Mouse (Mus musculus) cortical plate, adult 2 months (tissue): ENCODE results near the gene Smg1. TPM values are rescaled to one million over a fixed set of nuclear protein-coding genes. Genes with fewer than 3 reads are reported as not detected.

Source experiments
- H3K27ac ChIP-seq: fragments of 200-500 bp; 2 replicates; pipeline ENCODE4 v1.5.1; 2012; ENCODE audit warnings: low read length, control low read depth, inconsistent platforms; ENCODE audit not compliant: insufficient read depth
- H3K4me1 ChIP-seq: fragments of 200-500 bp; 2 replicates; pipeline ENCODE4 v1.6.1; 2011; ENCODE audit warnings: low read length; ENCODE audit not compliant: control insufficient read depth, insufficient read depth
- H3K4me3 ChIP-seq: fragments of 200-500 bp; 2 replicates; pipeline ENCODE4 v1.5.1; 2011; ENCODE audit warnings: mild to moderate bottlenecking, low read length, control low read depth; ENCODE audit not compliant: insufficient read depth
- CTCF ChIP-seq: fragments of 200-500 bp; IDR thresholded peaks from 2 replicates; pipeline ENCODE4 v1.5.1; 2011; ENCODE audit warnings: mild to moderate bottlenecking, control low read depth, low read length; ENCODE audit not compliant: insufficient read depth; ENCODE audit errors: extremely low read depth
- POLR2A ChIP-seq: fragments of 200-500 bp; IDR thresholded peaks from 2 replicates; pipeline ENCODE4 v1.6.1; 2011; ENCODE audit warnings: mild to moderate bottlenecking, low read length, control low read depth; ENCODE audit not compliant: insufficient read depth; ENCODE audit errors: extremely low read depth
- polyA plus RNA-seq: library from polyadenylated mRNA; depleted of rRNA; stranded (reverse); fragments of >200 nt; gene quantifications from 2 replicates; pipeline ENCODE4 v1.2.3, GENCODE M21; 2012

Smg1 gene
- polyA plus RNA-seq, 1 experiment, result 54.6 TPM

DNA sequence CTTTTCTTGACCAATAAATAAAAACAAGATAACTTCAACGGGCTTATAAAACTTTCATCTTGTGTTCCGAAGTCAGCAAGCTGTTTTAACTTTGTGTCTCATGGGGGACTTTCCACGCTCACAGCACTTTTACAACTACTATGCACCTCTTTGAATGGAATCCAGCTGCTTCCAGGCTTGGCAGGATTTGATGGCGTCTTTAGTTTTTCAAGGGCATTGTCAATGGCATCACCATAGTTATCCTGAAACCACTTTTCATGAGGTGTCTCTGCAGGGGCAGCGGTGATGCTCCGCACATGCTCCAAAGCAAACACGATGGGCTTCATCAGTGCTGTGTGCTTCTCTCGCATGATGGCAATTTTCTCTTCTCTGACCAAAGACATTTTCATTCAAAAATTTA, 80.5 kb downstream of the Smg1 start:
- TF ChIP-seq CTCF (no peak), POLR2A (no peak)
- no peak overlapping the region for H3K27ac ChIP-seq
- H3K4me1 ChIP-seq, result peaks cover 2% of the 10 kb centered on the region; the same call in 1 of the 2 replicates
- H3K4me3 ChIP-seq, result no peak overlapping the region

DNA sequence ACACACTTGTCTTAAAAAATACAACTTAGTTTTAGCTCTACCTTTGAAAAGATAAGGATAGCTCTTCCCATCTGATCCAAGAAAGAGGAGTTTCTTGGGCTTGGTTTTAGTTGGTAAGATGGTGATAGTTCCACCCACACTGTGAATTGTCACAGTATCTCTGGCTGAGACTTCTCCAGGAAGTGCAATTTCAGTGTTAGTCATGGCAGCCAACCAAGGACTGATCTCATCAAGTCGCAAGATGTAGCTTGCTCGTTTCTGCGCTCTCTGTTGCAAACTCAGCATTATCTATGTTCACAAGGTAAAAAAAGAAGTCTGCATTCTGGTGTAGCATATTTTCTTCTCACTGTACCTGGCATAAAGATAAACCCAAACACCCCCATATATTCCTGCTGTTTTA, 83.3 kb downstream of the Smg1 start:
- no peak overlapping the region for H3K4me3 ChIP-seq
- no peak for TF ChIP-seq CTCF
- TF ChIP-seq POLR2A, result no peak
- no peak overlapping the region for H3K27ac ChIP-seq
- H3K4me1 ChIP-seq, result peaks cover 2% of the 10 kb centered on the region; the same call in 1 of the 2 replicates

DNA sequence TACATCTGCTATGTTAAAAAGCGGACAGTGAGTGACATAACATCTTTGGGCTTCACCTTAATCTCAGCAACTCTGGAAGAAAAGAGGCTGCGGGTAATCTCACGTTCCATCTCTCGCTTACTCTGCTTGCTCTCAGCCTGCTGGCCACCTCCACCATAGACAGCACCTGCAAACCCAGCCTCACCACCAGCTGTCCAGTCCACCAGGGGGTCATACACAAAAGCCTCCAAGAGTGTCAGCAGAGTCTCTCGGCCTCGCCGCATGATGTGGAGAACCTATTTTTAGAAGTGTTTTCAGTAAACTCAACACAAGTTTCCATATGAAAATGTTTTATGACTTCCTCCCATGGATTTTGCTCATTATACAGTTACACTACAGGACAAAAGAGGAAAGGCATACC, 87.0 kb downstream of the Smg1 start:
- peaks cover 2% of the 10 kb centered on the region; the same call in 1 of the 2 replicates for H3K4me1 ChIP-seq
- TF ChIP-seq CTCF (no peak), POLR2A (no peak)
- H3K27ac ChIP-seq, result no peak overlapping the region
- no peak overlapping the region for H3K4me3 ChIP-seq

- Histone ChIP-seq H3K4me1 (no peaks in the 10 kb centered on the region; the same call in 1 of the 2 replicates), H3K4me3 (no peak overlapping the region), H3K27ac (no peak overlapping the region)
- no peak for TF ChIP-seq CTCF
- TF ChIP-seq POLR2A, result no peak
Measured at GRCm38 (mm10) chr7:118154150-118154549, 89.3 kb downstream of the Smg1 start.

GRCm38 (mm10) chr7:118143602-118144001, 99.9 kb downstream of the Smg1 start:
- H3K27ac ChIP-seq, result no peak overlapping the region
- no peak for TF ChIP-seq POLR2A
- TF ChIP-seq CTCF, result no peak
- no peak overlapping the region for H3K4me3 ChIP-seq
- no peaks in the 10 kb centered on the region for H3K4me1 ChIP-seq

DNA sequence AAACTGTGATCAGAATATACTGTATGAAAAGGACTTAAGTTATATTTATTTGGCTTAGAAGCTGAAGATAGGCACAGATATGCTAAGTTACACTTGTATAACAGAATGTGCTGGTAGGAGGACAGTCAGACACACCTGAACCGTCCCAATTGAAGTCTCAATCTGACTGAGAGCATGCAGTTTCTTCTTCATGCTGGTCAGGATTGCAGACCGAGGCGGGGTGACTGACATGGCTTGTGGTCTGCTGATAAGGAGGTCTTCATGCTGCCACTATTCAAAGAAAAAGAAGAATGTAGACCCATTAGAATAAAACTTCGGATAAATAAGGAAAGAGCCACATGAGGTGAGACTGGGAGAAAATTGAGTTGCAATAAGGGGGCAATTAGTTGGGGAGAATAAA, 100.3 kb downstream of the Smg1 start:
- no peak overlapping the region for H3K4me3 ChIP-seq
- H3K4me1 ChIP-seq, result no peaks in the 10 kb centered on the region
- no peak overlapping the region for H3K27ac ChIP-seq
- TF ChIP-seq POLR2A (no peak), CTCF (no peak)

- no peak overlapping the region for H3K4me3 ChIP-seq
- H3K4me1 ChIP-seq, result no peaks in the 10 kb centered on the region
- H3K27ac ChIP-seq, result no peak overlapping the region
- TF ChIP-seq CTCF (no peak), POLR2A (no peak)
Measured at GRCm38 (mm10) chr7:118141271-118141670, 102.2 kb downstream of the Smg1 start.

GRCm38 (mm10) chr7:118135128-118135527, 108.3 kb downstream of the Smg1 start:
- H3K4me1 ChIP-seq, result no peaks in the 10 kb centered on the region
- H3K4me3 ChIP-seq, result no peak overlapping the region
- TF ChIP-seq CTCF, result no peak
- no peak for TF ChIP-seq POLR2A
- no peak overlapping the region for H3K27ac ChIP-seq

GRCm38 (mm10) chr7:118129430-118130041, 113.9 kb downstream of the Smg1 start, which contains the start of gene Arl6ip1:
TSS of gene Arl6ip1 (minus strand) at chr7:118129662.
- H3K4me1 ChIP-seq, result 0 out of 2 replicates have a peak, but pooled peaks cover 2% of the 10 kb centered on the region
- TF ChIP-seq CTCF (no peak), POLR2A (peak; percentile 99)
- H3K27ac ChIP-seq, result peak within 1 kb of the TSS; percentile 20
- peak within 1 kb of the TSS; percentile 59 for H3K4me3 ChIP-seq

DNA sequence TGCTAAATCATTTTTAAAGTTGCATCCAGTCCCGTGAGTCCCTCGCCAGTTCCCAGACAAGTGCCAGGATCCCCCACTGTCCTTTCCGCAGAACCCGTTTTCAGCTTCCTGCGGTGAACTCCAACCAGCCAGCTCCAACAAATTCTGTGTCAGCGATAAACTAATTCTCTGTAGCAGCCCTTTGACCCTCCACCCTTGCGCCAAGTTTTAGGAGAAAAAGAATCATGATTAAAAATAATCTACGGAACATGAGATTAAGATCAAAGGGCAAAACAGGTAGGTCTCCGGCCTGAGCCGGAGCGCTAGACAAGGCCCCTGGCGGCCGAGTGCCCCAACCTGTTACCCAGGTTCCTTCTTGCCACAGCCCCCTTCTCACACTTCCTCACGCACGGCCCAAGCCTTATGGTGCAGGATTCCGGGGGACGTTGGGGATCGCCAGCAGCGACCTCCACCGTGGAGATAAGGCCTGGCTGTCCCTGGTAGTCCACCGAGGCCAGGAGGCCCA, 114.5 kb downstream of the Smg1 start:
- no peak for TF ChIP-seq POLR2A
- TF ChIP-seq CTCF, result no peak
- peak overlapping the region; percentile 59 for H3K4me3 ChIP-seq
- peak overlapping the region; percentile 20; the same call in 1 of the 2 replicates for H3K27ac ChIP-seq
- H3K4me1 ChIP-seq, result peaks cover 5% of the 10 kb centered on the region
